Mouse (Mus musculus) ES-Bruce4 (cell line): ENCODE results near the gene Ptov1.
A peak's percentile ranks its signal among the peaks of the same experiment; 100 is the strongest.

Source experiments
- CTCF ChIP-seq: IDR thresholded peaks from one replicate; pipeline ENCODE4 v1.8.1; 2011; ENCODE audit warnings: low read depth, low read length
- EP300 ChIP-seq: IDR thresholded peaks from 2 replicates; pipeline ENCODE4 v1.6.1; 2011; ENCODE audit warnings: low read depth, low read length; ENCODE audit not compliant: insufficient read depth
- POLR2A ChIP-seq: IDR thresholded peaks from one replicate; pipeline ENCODE4 v1.8.1; 2011; ENCODE audit warnings: low read length; ENCODE audit not compliant: insufficient read depth

- TF ChIP-seq CTCF (no peak), POLR2A (peak; percentile 55), EP300 (0 out of 2 replicates have a peak, but pooled peaks have one; percentile 13)
Measured at GRCm38 (mm10) chr7:44892276-44892921, 22.8 kb upstream of the Ptov1 start, which contains the start of gene Med25.
